Mouse (Mus musculus): ENCODE data around the gene Tspan14. TPM values are rescaled to one million over a fixed set of nuclear protein-coding genes. Genes with fewer than 3 reads are reported as not detected.

Tspan14 gene
- polyA plus RNA-seq, 1 experiment from 2014 or later = 32.9 TPM

DNA sequence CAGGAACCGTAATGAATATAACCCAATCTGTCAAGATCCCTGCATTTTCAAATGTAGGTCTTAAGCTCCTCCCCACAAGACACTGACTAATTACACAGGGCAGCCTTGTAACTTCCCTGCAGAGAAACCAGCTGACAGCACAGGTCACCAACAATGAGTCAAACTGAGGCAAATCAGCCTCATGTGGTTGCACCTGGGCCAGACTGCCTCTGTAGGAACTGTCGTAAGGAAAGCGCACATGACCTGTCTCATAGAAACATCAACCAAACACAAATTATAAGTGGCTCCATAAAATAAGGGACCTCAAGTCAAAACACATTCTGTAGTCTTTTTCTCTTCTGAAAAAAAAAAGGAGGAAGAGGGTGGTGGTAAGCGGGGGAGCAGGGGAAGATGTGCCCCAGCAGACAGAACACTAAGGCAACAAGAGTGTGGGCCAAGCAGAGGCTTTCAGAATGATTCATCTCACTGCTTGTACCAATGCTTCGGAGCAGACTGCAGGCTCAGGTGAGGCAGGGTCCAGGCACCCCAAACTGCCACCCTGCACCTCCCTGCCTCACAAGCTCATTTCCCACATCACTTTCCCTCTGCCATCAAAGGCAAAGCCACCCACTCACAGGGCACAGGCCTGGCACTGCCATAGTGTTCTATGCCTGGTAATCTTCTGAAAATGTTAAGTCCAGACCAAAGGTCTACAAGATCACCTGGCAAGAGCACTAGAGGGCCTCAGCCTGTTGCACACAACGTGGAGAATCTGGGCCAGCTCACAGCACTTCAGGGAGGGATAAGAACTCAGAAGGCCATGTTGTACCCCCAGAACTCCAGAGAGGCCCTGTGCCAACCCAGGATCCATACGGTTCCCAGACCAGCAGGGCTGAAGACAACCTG, 16.6 kb downstream of the Tspan14 start:
- H3K27ac ChIP-seq = peak overlapping the region; percentile 96
- no peak overlapping the region for H3K4me2 ChIP-seq
- no peak overlapping the region for H3K4me3 ChIP-seq (replicated peaks)
- ATAC-seq (ENCODE audit: low read depth) (no peak), DNase-seq (no peak)
- H3K9me3 ChIP-seq (replicated peaks) = no peaks in the 10 kb centered on the region
- H3K36me3 ChIP-seq = peaks cover 17% of the 10 kb centered on the region
- H3K27me3 ChIP-seq = no peaks in the 10 kb centered on the region
- peak overlapping the region; percentile 7; the same call in 1 of the 2 replicates for H3K9ac ChIP-seq
- H3K4me1 ChIP-seq (replicated peaks) = peaks cover 98% of the 10 kb centered on the region
- WGBS (ENCODE audit: insufficient replicate concordance) = 72% methylated on average over 7 of the region's 7 CpGs

DNA sequence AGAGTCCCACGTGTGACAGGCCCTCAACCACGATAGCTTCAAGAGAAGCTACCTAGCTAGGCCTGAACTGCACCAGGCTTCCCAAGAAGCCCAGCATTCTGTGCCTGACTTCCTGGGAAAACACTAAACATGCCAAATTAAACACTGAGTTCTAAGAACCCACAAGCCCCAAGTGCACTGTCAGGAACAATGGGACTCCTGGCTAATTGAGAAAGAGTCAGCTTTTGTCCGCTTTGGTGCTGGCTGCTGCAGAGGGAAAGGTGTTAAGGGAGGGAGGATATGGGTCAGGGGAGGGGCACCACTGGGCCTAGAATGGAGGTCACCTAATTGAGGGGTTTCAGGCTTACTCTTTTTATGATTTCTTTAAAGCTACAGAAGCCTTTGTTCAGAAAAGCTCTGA, 17.6 kb downstream of the Tspan14 start:
- DNase-seq (no peak), ATAC-seq (ENCODE audit: low read depth) (no peak)
- Histone ChIP-seq H3K27me3 (no peaks in the 10 kb centered on the region), H3K4me2 (no peak overlapping the region), H3K4me3 (replicated peaks) (no peak overlapping the region), H3K9ac (0 out of 2 replicates have a peak overlapping the region, but pooled peaks have one; percentile 71), H3K4me1 (replicated peaks) (peaks cover 97% of the 10 kb centered on the region), H3K9me3 (replicated peaks) (no peaks in the 10 kb centered on the region), H3K36me3 (peaks cover 17% of the 10 kb centered on the region), H3K27ac (peak overlapping the region; percentile 96)
- 71% methylated on average over 3 of the region's 3 CpGs for WGBS (ENCODE audit: insufficient replicate concordance)

DNA sequence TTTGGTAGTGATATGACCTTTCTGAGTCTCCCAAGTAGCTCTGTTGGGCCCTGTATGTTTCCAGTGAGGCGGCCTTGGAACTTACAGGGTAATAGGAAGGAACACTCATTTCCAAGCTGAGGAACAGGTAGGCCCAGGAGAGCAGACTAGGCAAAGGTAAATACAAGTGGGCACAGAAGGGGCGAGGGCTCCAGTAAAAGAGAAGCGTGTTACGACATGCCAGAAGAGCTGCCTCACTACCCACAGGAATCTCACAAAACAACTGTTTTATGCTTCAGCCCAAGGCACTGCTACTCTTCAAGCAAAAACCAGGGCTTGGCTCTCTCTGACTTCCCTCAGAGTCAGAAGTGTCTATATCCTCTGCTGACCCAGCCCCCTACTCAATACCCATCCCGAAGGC, 18.1 kb downstream of the Tspan14 start:
- DNase-seq (no peak), ATAC-seq (ENCODE audit: low read depth) (no peak)
- H3K27ac ChIP-seq = peak overlapping the region; percentile 96
- H3K27me3 ChIP-seq = no peaks in the 10 kb centered on the region
- H3K9me3 ChIP-seq (replicated peaks) = no peaks in the 10 kb centered on the region
- H3K4me1 ChIP-seq (replicated peaks) = peaks cover 96% of the 10 kb centered on the region
- WGBS (ENCODE audit: insufficient replicate concordance) = 76% methylated on average over 5 of the region's 5 CpGs
- peak overlapping the region; percentile 74 for H3K4me2 ChIP-seq
- peaks cover 17% of the 10 kb centered on the region for H3K36me3 ChIP-seq
- peak overlapping the region; percentile 50 for H3K4me3 ChIP-seq (replicated peaks)
- peak overlapping the region; percentile 71 for H3K9ac ChIP-seq

DNA sequence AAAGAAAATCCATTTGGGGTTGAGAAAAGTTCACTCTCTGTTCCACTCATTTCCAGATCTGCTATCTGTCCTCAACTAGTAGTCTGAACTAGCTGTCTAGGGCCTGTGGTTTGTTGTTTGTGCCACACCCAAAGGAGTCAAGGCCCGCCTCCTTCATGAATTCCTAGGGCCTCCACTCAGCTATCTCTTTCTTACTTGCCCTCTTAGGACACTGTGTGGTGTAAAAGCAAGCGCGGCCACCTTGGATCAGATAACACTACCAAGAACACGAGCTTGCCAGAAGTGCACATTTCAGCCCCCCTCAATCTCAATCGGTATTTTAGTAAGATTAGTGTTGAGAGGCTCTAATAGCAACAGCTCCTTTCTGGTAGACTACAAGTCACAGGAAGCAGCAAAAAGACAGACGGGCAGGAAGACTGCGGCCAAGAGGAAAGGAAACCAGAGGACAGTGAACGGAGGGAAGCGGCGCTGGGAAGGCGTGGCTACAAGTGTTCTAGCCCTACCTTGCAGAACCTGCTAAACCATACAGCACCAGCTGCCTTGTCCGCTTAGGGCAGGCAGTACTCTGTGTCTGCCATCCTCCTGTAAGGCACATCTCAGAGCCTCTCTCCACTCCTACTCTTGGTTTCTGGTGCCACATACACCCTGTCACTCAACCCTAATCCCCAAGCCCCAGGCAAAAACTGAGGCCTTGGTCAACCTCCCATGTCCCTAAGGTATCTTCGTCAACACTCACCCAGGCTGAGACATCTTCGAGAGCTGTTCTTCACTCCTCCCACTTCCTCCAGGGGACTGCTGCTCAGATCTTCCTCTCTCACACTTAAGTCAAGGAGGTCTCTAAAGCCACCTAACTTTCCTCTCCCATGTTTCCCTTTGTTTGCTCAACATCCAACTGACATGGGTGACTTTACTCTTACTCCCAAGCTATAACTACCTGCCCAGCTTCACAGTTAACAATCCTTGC, 18.9 kb downstream of the Tspan14 start:
- DNase-seq = peak; percentile 75
- H3K27me3 ChIP-seq = no peaks in the 10 kb centered on the region
- H3K4me2 ChIP-seq = peak overlapping the region; percentile 74
- peak; percentile 98 for ATAC-seq (ENCODE audit: low read depth)
- H3K4me3 ChIP-seq (replicated peaks) = peak overlapping the region; percentile 50
- H3K9ac ChIP-seq = peak overlapping the region; percentile 71
- H3K9me3 ChIP-seq (replicated peaks) = no peaks in the 10 kb centered on the region
- peak overlapping the region; percentile 96 for H3K27ac ChIP-seq
- WGBS (ENCODE audit: insufficient replicate concordance) = 11% methylated on average over 14 of the region's 14 CpGs
- peaks cover 15% of the 10 kb centered on the region for H3K36me3 ChIP-seq
- H3K4me1 ChIP-seq (replicated peaks) = peaks cover 92% of the 10 kb centered on the region

DNA sequence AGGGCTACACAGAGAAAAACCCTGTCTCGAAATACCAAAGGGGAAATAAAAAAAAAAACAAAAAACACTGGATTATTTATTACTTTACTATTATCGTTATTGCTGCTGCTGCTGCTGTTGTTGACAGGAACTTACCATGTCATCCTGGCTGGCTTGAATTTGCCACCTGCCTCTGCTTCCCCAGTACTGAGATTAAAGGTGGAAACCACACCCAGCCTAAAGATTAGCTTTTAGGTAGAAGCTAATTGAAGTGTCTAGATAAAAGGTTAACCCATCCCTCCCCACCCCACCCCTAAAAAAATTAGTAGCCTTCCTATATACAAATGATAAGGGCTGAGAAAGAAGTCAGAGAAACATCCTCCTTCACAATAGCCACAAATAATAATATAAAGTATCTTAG, 22.8 kb downstream of the Tspan14 start:
- H3K9me3 ChIP-seq (replicated peaks) = no peaks in the 10 kb centered on the region
- WGBS (ENCODE audit: insufficient replicate concordance) = 50% methylated on average over 2 of the region's 2 CpGs
- no peak overlapping the region for H3K4me2 ChIP-seq
- H3K27me3 ChIP-seq = no peaks in the 10 kb centered on the region
- peaks cover 10% of the 10 kb centered on the region for H3K36me3 ChIP-seq
- no peak overlapping the region; the same call in 1 of the 2 replicates for H3K27ac ChIP-seq
- no peak overlapping the region for H3K9ac ChIP-seq
- no peak for DNase-seq
- H3K4me1 ChIP-seq (replicated peaks) = peaks cover 70% of the 10 kb centered on the region
- ATAC-seq (ENCODE audit: low read depth) = no peak
- H3K4me3 ChIP-seq (replicated peaks) = no peak overlapping the region

DNA sequence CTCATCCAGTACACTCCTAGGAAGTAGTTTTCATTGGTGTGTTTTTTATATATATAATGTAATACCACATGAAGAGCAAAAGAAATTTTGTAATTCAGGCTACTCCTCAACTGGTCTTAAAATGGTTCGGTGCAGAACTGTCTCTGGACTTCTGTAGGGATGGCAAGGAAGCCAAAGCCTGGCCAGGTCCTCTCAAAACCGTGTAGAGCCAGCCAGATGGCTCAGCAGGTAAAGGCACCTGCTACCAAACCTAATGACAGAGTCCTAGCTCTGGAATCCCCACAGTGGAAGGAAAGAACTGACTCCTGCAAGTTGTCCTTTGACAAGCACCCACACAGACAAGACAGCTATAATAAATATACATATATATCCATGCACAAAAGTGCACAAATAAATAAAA, 24.2 kb downstream of the Tspan14 start:
- ATAC-seq (ENCODE audit: low read depth) (no peak), DNase-seq (no peak)
- H3K9ac ChIP-seq = no peak overlapping the region
- no peaks in the 10 kb centered on the region for H3K9me3 ChIP-seq (replicated peaks)
- H3K4me3 ChIP-seq (replicated peaks) = no peak overlapping the region
- H3K4me2 ChIP-seq = no peak overlapping the region
- H3K4me1 ChIP-seq (replicated peaks) = peaks cover 60% of the 10 kb centered on the region
- 0 out of 2 replicates have a peak, but pooled peaks cover 5% of the 10 kb centered on the region for H3K36me3 ChIP-seq
- H3K27me3 ChIP-seq = no peaks in the 10 kb centered on the region
- 60% methylated on average over 2 of the region's 2 CpGs for WGBS (ENCODE audit: insufficient replicate concordance)
- H3K27ac ChIP-seq = no peak overlapping the region

DNA sequence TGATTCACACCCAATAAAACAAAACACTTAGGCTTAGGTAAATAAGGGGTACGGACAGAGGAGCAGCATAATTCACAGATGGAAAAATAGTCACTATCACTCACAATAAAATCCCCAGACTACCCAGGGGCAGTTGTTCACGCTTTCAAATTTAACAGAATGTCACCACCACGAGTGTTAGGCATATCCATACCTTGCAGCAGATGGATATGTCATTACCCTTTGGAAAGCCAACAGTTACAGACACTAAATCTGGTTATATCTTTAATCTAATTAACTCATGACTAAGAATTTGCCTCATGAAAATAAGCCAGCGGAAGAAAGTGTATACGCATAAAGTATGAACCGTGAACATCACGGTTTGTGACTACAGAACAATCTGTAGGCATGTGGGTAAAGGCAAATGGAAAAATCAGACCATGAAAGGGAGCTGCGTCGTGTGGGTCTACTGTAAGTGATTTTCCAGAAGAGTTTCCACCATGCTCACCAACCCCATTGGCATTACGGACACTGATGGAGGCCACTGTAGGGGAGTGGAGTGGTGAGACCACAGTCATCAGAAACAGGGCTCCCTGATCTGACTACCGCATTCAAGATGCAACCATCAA, 28.1 kb downstream of the Tspan14 start:
- H3K9ac ChIP-seq = no peak overlapping the region
- DNase-seq = no peak
- no peak overlapping the region for H3K4me2 ChIP-seq
- no peak for ATAC-seq (ENCODE audit: low read depth)
- 84% methylated on average over 11 of the region's 11 CpGs for WGBS (ENCODE audit: insufficient replicate concordance)
- peaks cover 6% of the 10 kb centered on the region; the same call in 1 of the 2 replicates for H3K36me3 ChIP-seq
- no peaks in the 10 kb centered on the region for H3K9me3 ChIP-seq (replicated peaks)
- H3K4me1 ChIP-seq (replicated peaks) = peaks cover 62% of the 10 kb centered on the region
- H3K27ac ChIP-seq = no peak overlapping the region
- H3K27me3 ChIP-seq = no peaks in the 10 kb centered on the region
- no peak overlapping the region for H3K4me3 ChIP-seq (replicated peaks)

DNA sequence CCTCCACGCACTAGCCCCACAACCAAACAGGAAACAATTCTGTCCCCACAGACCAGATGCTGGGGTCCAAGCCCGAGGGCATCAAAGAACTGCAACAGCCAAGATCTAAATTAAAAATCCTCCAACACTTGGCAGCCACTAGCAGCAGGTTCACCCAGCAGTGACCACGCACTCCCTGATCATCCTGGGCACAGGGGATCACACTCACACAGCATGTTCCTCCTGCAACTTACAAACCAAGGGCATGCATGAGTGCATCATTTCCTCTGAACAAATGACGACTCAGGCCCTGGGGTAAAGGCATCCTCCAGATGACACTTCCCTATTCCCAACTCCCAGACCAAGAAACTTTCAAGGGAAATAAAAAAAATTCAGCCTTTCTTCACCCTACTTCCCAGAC, 29.6 kb downstream of the Tspan14 start:
- DNase-seq (no peak), ATAC-seq (ENCODE audit: low read depth) (no peak)
- Histone ChIP-seq H3K27ac (no peak overlapping the region), H3K4me3 (replicated peaks) (no peak overlapping the region), H3K36me3 (peaks cover 8% of the 10 kb centered on the region; the same call in 1 of the 2 replicates), H3K4me1 (replicated peaks) (peaks cover 70% of the 10 kb centered on the region), H3K4me2 (no peak overlapping the region), H3K9ac (no peak overlapping the region), H3K27me3 (no peaks in the 10 kb centered on the region), H3K9me3 (replicated peaks) (no peaks in the 10 kb centered on the region)
- 29% methylated on average over 4 of the region's 4 CpGs for WGBS (ENCODE audit: insufficient replicate concordance)

DNA sequence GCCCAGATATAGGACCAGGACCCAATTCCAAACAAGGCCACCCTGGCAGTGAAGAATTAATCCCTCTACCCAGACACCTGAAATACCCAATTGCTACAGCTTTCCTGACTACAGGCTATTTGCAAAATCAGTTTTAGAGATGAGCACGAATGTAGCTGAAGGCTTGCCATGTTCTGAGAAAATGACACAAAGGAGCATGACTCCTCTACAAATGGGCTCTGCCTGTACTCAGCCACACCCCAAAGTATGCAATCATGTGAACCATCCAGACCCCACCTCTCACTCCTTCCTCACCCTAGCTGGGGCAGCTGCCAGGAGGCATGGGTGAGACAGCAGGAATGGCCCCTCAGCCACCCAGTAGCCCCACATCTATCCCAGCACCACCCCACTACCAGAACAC, 31.1 kb downstream of the Tspan14 start:
- Histone ChIP-seq H3K4me2 (no peak overlapping the region), H3K27me3 (no peaks in the 10 kb centered on the region), H3K4me3 (replicated peaks) (no peak overlapping the region), H3K9me3 (replicated peaks) (no peaks in the 10 kb centered on the region), H3K27ac (0 out of 2 replicates have a peak overlapping the region, but pooled peaks have one; percentile 0), H3K36me3 (peaks cover 8% of the 10 kb centered on the region; the same call in 1 of the 2 replicates), H3K4me1 (replicated peaks) (peaks cover 75% of the 10 kb centered on the region), H3K9ac (no peak overlapping the region)
- ATAC-seq (ENCODE audit: low read depth) = peak; percentile 34
- DNase-seq = no peak
- WGBS (ENCODE audit: insufficient replicate concordance) = 50% methylated on average over 1 of the region's 1 CpGs

DNA sequence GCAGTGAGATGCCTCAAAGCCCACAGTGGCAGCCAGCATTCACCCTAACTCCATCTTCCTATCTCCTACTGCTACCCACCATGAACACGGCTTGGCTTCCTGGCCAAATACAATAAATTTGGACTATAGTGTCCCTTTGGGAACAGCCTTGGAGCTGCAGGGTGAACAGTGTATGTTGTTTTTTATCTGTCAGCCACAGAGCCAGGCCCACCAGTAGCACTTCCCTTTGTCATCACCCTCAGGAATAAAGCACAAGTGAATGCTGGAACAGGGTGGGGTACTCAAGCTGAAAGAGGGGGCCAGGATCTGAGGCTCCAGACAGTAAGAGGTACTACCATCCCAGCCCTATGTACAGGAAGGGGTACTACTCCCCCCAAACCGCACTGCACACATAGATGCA, 31.6 kb downstream of the Tspan14 start:
- Histone ChIP-seq H3K4me2 (no peak overlapping the region), H3K27ac (0 out of 2 replicates have a peak overlapping the region, but pooled peaks have one; percentile 0), H3K4me1 (replicated peaks) (peaks cover 75% of the 10 kb centered on the region), H3K4me3 (replicated peaks) (no peak overlapping the region), H3K9me3 (replicated peaks) (no peaks in the 10 kb centered on the region), H3K36me3 (peaks cover 8% of the 10 kb centered on the region; the same call in 1 of the 2 replicates), H3K27me3 (no peaks in the 10 kb centered on the region), H3K9ac (no peak overlapping the region)
- DNase-seq (no peak), ATAC-seq (ENCODE audit: low read depth) (no peak)
- WGBS (ENCODE audit: insufficient replicate concordance) = 25% methylated on average over 2 of the region's 2 CpGs

DNA sequence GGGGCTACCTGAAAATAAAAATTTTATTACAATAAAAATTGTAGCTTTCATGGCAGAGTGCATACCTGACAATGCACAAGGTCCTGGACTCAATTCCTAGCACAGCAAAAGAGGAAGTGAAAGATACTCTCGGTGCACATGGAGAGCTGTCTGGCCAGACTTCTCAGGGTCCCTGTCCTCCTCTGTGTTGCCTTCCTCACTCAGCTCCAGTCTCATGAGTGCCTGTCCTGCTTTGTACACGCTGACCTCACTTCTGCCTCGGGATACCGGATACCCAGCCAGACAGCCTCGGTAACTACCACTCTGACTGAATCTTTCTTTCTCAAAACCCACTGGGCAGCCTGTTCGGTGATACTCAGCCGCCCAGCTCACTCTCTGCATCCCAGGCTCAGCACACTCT, 33.3 kb downstream of the Tspan14 start:
- no peak overlapping the region for H3K4me3 ChIP-seq (replicated peaks)
- 48% methylated on average over 7 of the region's 7 CpGs for WGBS (ENCODE audit: insufficient replicate concordance)
- no peak overlapping the region for H3K4me2 ChIP-seq
- DNase-seq (no peak), ATAC-seq (ENCODE audit: low read depth) (no peak)
- H3K27ac ChIP-seq = no peak overlapping the region
- H3K36me3 ChIP-seq = peaks cover 8% of the 10 kb centered on the region; the same call in 1 of the 2 replicates
- no peaks in the 10 kb centered on the region for H3K27me3 ChIP-seq
- no peak overlapping the region for H3K9ac ChIP-seq
- peaks cover 88% of the 10 kb centered on the region for H3K4me1 ChIP-seq (replicated peaks)
- no peaks in the 10 kb centered on the region for H3K9me3 ChIP-seq (replicated peaks)

All from liver, embryonic 13.5 days (tissue).